Mouse (Mus musculus): Measurements from ENCODE around the gene Olfr1202.

- TF ChIP-seq POLR2A (IDR thresholded peaks at IDR 0.05; ENCODE audit: insufficient read length, low read depth) (no peak), MAX (IDR thresholded peaks at IDR 0.05; ENCODE audit: low read depth) (no peak), CEBPB (IDR thresholded peaks at IDR 0.05; ENCODE audit: insufficient read depth, poor library complexity, severe bottlenecking) (no peak), MYOD1 (IDR thresholded peaks at IDR 0.05; ENCODE audit: control insufficient read depth in 1 of 3, insufficient read length in 2 of 3, low read depth in 2 of 3) (no peak), POLR2AphosphoS2 (IDR thresholded peaks at IDR 0.05; ENCODE audit: insufficient read length, low read depth) (no peak), USF1 (IDR thresholded peaks at IDR 0.05; ENCODE audit: low read depth) (no peak)
Measured at GRCm38 (mm10) chr2:88792736-88793135, 21.6 kb upstream of the Olfr1202 start, which contains the start of gene Olfr1201.
